Mouse (Mus musculus): ENCODE measurements at regions not wholly inside any gene's neighbourhood (a gene's known extent, or its start where the extent isn't known, plus 50 kb on each side); places are given as distances from the start of the nearest gene placed in this dataset.

DNA sequence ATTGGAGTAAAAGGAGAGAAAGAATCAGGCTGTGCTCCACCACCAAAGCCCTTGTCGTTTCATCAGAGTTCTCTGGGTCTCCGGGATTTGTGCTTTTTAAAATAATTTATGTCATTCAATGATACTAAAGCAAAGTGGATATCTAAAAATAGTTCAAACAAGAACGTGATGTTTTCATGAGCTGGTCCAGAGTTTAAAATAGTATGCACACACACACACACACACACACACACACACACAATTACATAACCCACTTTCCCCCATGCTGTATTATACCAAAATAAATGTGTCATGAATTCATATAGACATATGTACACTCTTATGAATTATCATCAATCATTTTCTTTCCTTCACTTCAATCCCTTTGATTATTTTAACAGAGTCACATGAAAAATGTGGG is 118.5 kb upstream of the Gdnf start:
- Histone ChIP-seq H3K4me2 (replicated peaks; ENCODE audit: low read depth) (no peak overlapping the region), H3K4me1 (replicated peaks; ENCODE audit: control insufficient read depth, insufficient read depth, low read length) (no peaks in the 10 kb centered on the region), H3K27me3 (replicated peaks; ENCODE audit: control insufficient read depth, insufficient read depth, low read length) (no peaks in the 10 kb centered on the region), H3K9me3 (ENCODE audit: control insufficient read depth) (no peaks in the 10 kb centered on the region), H3K4me3 (ENCODE audit: low read depth, low read length) (no peak overlapping the region), H3K36me3 (ENCODE audit: control insufficient read depth, insufficient read depth) (no peaks in the 10 kb centered on the region), H3K9ac (ENCODE audit: low read depth, low read length) (no peak overlapping the region), H3K27ac (ENCODE audit: low read depth, low read length) (no peak overlapping the region)
- no peak for ATAC-seq
- 63% methylated on average over 3 of the region's 3 CpGs for WGBS
- TF ChIP-seq CTCF (IDR thresholded peaks at IDR 0.05; ENCODE audit: low read depth) = no peak

DNA sequence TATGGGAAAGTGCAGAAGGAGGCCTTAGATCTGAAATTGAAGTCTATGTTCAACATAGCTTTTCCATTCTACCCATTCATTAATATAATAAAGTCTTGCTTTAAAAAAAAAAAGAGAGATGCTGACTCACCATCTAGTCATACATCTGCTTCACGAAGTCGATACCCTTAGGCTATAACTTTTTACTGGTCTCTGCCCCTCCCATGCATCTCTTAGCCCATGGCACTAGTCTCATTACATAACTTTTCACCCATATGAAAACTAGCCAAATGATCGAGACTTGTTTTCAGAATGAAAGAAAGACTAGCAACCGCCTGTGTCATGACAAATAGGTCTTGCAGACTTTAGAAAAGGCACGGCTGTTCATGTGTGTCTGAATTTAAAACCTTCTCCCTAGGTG is 116.6 kb upstream of the Gdnf start:
- TF ChIP-seq CTCF (IDR thresholded peaks at IDR 0.05; ENCODE audit: low read depth) = no peak
- 90% methylated on average over 5 of the region's 5 CpGs for WGBS
- Histone ChIP-seq H3K36me3 (ENCODE audit: control insufficient read depth, insufficient read depth) (no peaks in the 10 kb centered on the region), H3K27me3 (replicated peaks; ENCODE audit: control insufficient read depth, insufficient read depth, low read length) (no peaks in the 10 kb centered on the region), H3K9ac (ENCODE audit: low read depth, low read length) (no peak overlapping the region), H3K27ac (ENCODE audit: low read depth, low read length) (no peak overlapping the region), H3K4me1 (replicated peaks; ENCODE audit: control insufficient read depth, insufficient read depth, low read length) (no peaks in the 10 kb centered on the region), H3K4me3 (ENCODE audit: low read depth, low read length) (no peak overlapping the region), H3K4me2 (replicated peaks; ENCODE audit: low read depth) (no peak overlapping the region), H3K9me3 (ENCODE audit: control insufficient read depth) (no peaks in the 10 kb centered on the region)
- ATAC-seq = no peak

DNA sequence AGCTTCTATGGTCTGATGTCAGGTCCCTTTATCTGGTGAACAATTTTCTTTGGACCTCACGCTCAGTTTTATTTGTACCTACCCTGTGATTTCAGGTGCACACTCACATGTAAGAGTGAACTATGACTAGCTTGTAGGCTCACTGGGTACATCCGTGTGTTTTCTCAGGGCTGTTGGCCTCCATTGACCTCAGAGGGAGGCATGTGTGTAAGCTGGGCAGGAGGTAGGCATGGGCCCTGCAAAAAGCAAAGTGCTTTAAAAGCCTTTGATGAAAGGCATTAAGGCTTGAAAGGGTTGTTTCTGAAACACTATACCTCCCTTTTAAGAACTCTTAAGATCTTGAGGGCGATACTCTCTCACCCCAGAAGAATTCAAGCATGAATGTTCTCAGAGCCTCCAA is 112.9 kb upstream of the Gdnf start:
- no peak overlapping the region for H3K4me3 ChIP-seq (ENCODE audit: low read depth, low read length)
- no peaks in the 10 kb centered on the region for H3K27me3 ChIP-seq (replicated peaks; ENCODE audit: control insufficient read depth, insufficient read depth, low read length)
- no peaks in the 10 kb centered on the region for H3K36me3 ChIP-seq (ENCODE audit: control insufficient read depth, insufficient read depth)
- no peak overlapping the region for H3K4me2 ChIP-seq (replicated peaks; ENCODE audit: low read depth)
- no peak overlapping the region for H3K9ac ChIP-seq (ENCODE audit: low read depth, low read length)
- TF ChIP-seq CTCF (IDR thresholded peaks at IDR 0.05; ENCODE audit: low read depth) = no peak
- 75% methylated on average over 3 of the region's 3 CpGs for WGBS
- H3K9me3 ChIP-seq (ENCODE audit: control insufficient read depth) = no peaks in the 10 kb centered on the region
- H3K27ac ChIP-seq (ENCODE audit: low read depth, low read length) = no peak overlapping the region
- no peaks in the 10 kb centered on the region for H3K4me1 ChIP-seq (replicated peaks; ENCODE audit: control insufficient read depth, insufficient read depth, low read length)
- ATAC-seq = no peak

DNA sequence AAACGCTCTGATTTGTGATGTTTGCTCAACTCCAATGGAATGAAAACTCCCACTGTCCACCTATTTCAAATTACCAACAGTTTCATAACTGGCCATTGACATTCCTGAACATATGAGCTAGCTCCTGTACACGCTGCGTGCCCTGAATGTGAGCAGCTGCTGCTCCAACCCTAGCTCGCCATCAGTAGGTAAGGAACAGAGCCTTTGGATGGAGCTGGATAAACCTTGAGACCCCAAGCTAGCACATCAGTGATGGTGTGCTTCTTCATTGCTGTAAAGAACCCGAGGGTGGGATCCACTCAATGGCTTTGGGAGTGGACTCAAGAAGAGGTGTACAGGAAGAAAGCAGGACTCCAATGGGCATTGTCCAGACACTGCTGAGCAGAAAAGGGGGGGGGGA is 101.8 kb upstream of the Gdnf start:
- no peak for TF ChIP-seq CTCF (IDR thresholded peaks at IDR 0.05; ENCODE audit: low read depth)
- no peak overlapping the region for H3K4me3 ChIP-seq (ENCODE audit: low read depth, low read length)
- H3K27ac ChIP-seq (ENCODE audit: low read depth, low read length) = no peak overlapping the region
- H3K4me2 ChIP-seq (replicated peaks; ENCODE audit: low read depth) = no peak overlapping the region
- no peak overlapping the region for H3K9ac ChIP-seq (ENCODE audit: low read depth, low read length)
- H3K36me3 ChIP-seq (ENCODE audit: control insufficient read depth, insufficient read depth) = no peaks in the 10 kb centered on the region
- H3K9me3 ChIP-seq (ENCODE audit: control insufficient read depth) = no peaks in the 10 kb centered on the region
- no peak for ATAC-seq
- no peaks in the 10 kb centered on the region for H3K4me1 ChIP-seq (replicated peaks; ENCODE audit: control insufficient read depth, insufficient read depth, low read length)
- WGBS = 91% methylated on average over 5 of the region's 5 CpGs
- H3K27me3 ChIP-seq (replicated peaks; ENCODE audit: control insufficient read depth, insufficient read depth, low read length) = no peaks in the 10 kb centered on the region

DNA sequence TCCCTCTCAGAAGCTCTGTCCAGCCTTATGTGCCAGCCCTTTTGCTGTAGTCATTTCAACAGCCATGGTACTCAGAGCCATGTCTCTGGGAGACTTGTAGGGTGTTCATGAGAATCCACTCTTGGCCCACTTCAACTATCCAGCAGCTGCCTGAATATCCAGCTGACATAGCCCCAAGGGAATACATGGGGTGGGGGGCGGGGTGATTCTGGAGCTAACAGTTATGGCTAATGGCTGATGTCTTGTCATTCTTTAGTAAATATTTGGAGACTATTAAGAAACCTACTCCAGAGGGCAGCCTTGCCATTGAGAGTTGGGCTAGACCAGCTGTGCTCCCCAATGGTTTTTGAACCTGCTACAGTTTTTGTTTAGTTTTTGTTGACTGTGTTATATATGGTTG is 96.0 kb upstream of the Gdnf start:
- Histone ChIP-seq H3K9me3 (ENCODE audit: control insufficient read depth) (no peaks in the 10 kb centered on the region), H3K9ac (ENCODE audit: low read depth, low read length) (no peak overlapping the region), H3K4me3 (ENCODE audit: low read depth, low read length) (no peak overlapping the region), H3K36me3 (ENCODE audit: control insufficient read depth, insufficient read depth) (no peaks in the 10 kb centered on the region), H3K27ac (ENCODE audit: low read depth, low read length) (no peak overlapping the region), H3K27me3 (replicated peaks; ENCODE audit: control insufficient read depth, insufficient read depth, low read length) (no peaks in the 10 kb centered on the region), H3K4me2 (replicated peaks; ENCODE audit: low read depth) (no peak overlapping the region), H3K4me1 (replicated peaks; ENCODE audit: control insufficient read depth, insufficient read depth, low read length) (no peaks in the 10 kb centered on the region)
- ATAC-seq = no peak
- TF ChIP-seq CTCF (IDR thresholded peaks at IDR 0.05; ENCODE audit: low read depth) = no peak
- WGBS = 57% methylated on average over 1 of the region's 1 CpGs

DNA sequence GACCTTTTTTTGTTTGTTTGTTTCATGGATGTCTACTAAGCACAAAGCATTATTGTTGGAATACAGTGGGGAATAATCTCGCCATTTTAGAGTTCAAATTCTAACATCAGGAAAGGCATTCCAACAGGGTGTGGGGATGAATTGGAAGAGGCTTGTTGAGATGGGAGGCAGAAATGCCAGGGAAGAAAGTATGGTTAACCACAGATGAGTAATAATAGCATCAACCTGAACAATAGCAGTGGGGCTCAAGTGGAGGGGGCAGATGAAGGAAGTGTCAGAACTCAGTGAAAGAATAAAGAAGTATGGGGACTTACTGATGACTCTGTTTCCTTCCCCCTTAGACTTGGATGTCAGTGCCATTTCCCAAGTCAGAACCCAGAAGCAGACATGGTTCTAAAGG is 94.5 kb upstream of the Gdnf start:
- Histone ChIP-seq H3K4me2 (replicated peaks; ENCODE audit: low read depth) (no peak overlapping the region), H3K4me3 (ENCODE audit: low read depth, low read length) (no peak overlapping the region), H3K36me3 (ENCODE audit: control insufficient read depth, insufficient read depth) (no peaks in the 10 kb centered on the region), H3K9ac (ENCODE audit: low read depth, low read length) (no peak overlapping the region), H3K9me3 (ENCODE audit: control insufficient read depth) (no peaks in the 10 kb centered on the region), H3K27ac (ENCODE audit: low read depth, low read length) (no peak overlapping the region), H3K27me3 (replicated peaks; ENCODE audit: control insufficient read depth, insufficient read depth, low read length) (no peaks in the 10 kb centered on the region), H3K4me1 (replicated peaks; ENCODE audit: control insufficient read depth, insufficient read depth, low read length) (no peaks in the 10 kb centered on the region)
- no peak for TF ChIP-seq CTCF (IDR thresholded peaks at IDR 0.05; ENCODE audit: low read depth)
- WGBS = 80% methylated on average over 1 of the region's 1 CpGs
- no peak for ATAC-seq

DNA sequence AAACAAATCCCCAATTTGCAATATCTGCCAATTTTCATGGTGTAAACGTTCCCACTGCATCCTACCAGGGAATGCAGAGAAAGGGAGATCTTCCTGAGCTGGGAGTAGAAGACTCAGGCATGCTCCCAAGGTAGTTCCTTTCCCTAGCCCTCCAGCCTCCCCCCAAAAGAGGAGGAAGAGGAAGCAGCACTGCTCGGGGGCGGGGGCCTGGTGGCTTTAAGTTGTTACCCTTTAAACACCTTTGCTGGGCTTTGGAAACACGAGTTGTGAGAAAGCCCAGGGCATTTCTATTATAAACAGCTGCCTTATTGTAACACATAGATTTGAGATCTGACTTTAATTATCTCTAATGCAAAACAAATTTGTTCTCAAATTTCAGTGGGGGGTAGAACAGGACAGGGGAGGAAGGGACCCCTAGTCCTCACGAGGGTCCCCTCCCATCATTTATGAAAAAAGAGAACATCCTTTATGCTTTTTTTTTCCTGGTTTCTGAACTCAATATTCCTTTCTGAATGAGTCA is 87.4 kb upstream of the Gdnf start:
- no peaks in the 10 kb centered on the region for H3K9me3 ChIP-seq (ENCODE audit: control insufficient read depth)
- H3K4me3 ChIP-seq (ENCODE audit: low read depth, low read length) = no peak overlapping the region
- no peak for ATAC-seq
- TF ChIP-seq CTCF (IDR thresholded peaks at IDR 0.05; ENCODE audit: low read depth) = no peak
- H3K36me3 ChIP-seq (ENCODE audit: control insufficient read depth, insufficient read depth) = no peaks in the 10 kb centered on the region
- no peak overlapping the region for H3K9ac ChIP-seq (ENCODE audit: low read depth, low read length)
- 42% methylated on average over 5 of the region's 5 CpGs for WGBS
- no peak overlapping the region for H3K27ac ChIP-seq (ENCODE audit: low read depth, low read length)
- no peak overlapping the region for H3K4me2 ChIP-seq (replicated peaks; ENCODE audit: low read depth)
- no peaks in the 10 kb centered on the region for H3K4me1 ChIP-seq (replicated peaks; ENCODE audit: control insufficient read depth, insufficient read depth, low read length)
- no peaks in the 10 kb centered on the region for H3K27me3 ChIP-seq (replicated peaks; ENCODE audit: control insufficient read depth, insufficient read depth, low read length)

Data from intestine, postnatal 0 days (tissue).